Mouse (Mus musculus) gonadal fat pad, adult 2 months (tissue): ENCODE data around the gene St6gal1. TPM values are rescaled to one million over a fixed set of nuclear protein-coding genes. Genes with fewer than 3 reads are reported as not detected.

ENCODE experiments used
- polyA plus RNA-seq: library from polyadenylated mRNA; depleted of rRNA; stranded (reverse); fragments of >200 nt; gene quantifications from 2 replicates; pipeline ENCODE4 v1.2.3, GENCODE M21; 2012; rRNA removed

St6gal1 gene
- polyA plus RNA-seq, 1 experiment, result 119 TPM

Other genes starting within 250 kb of the St6gal1 start
- 0.85 and 1.1 TPM in 2 replicates for gene Kng2, start 195.3 kb upstream of the St6gal1 start, polyA plus RNA-seq
- gene Kng1, start 166.9 kb upstream of the St6gal1 start, polyA plus RNA-seq, result 0.04 and 0.91 TPM in 2 replicates
- 149 and 173 TPM in 2 replicates for gene Eif4a2, start 117.3 kb upstream of the St6gal1 start, polyA plus RNA-seq
- 0.36 and 1.2 TPM in 2 replicates for gene Rfc4, start 97.0 kb upstream of the St6gal1 start, polyA plus RNA-seq
- 935 and 1,691 TPM in 2 replicates for gene Adipoq, start 78.2 kb upstream of the St6gal1 start, polyA plus RNA-seq
- 0.03 TPM in 1 of 2 replicates, not detected in the other for gene Rtp1, start 204.4 kb downstream of the St6gal1 start, polyA plus RNA-seq